Mouse (Mus musculus) lung, postnatal 36 days (tissue): Measurements from ENCODE around the gene Fam180a.
"Not testable (repeated sequence)": the region's sequence is repeated elsewhere in the genome, so short reads cannot be mapped to it uniquely, and the experiment has no call there.

Source experiments
- DNase-seq: peaks from one replicate; pipeline ENCODE4 v3.0.0; 2022; ENCODE audit warnings: mixed read lengths

Fam180a gene

GRCm38 (mm10) chr6:35326111-35326515, at the start of gene Fam180a:
Fam180a (minus strand) TSS chr6:35326141.
- DNase-seq: peak; percentile 73

- DNase-seq: no peak
Observed at GRCm38 (mm10) chr6:35374052-35374451, 48.1 kb upstream of the Fam180a start.

GRCm38 (mm10) chr6:35370356-35370755, 44.4 kb upstream of the Fam180a start:
- no peak for DNase-seq

GRCm38 (mm10) chr6:35369578-35370282, 43.8 kb upstream of the Fam180a start:
- DNase-seq: not testable (repeated sequence)

GRCm38 (mm10) chr6:35362596-35362995, 36.7 kb upstream of the Fam180a start:
- no peak for DNase-seq

- DNase-seq: no peak
Observed at GRCm38 (mm10) chr6:35355320-35355719, 29.4 kb upstream of the Fam180a start.

- no peak for DNase-seq
Observed at GRCm38 (mm10) chr6:35354622-35354998, 28.7 kb upstream of the Fam180a start.

- DNase-seq: no peak
Observed at GRCm38 (mm10) chr6:35353846-35354621, 28.1 kb upstream of the Fam180a start.

- no peak for DNase-seq
Observed at GRCm38 (mm10) chr6:35353416-35353815, 27.5 kb upstream of the Fam180a start.

GRCm38 (mm10) chr6:35352867-35353266, 26.9 kb upstream of the Fam180a start:
- DNase-seq: no peak

- DNase-seq: no peak
Observed at GRCm38 (mm10) chr6:35351826-35352225, 25.9 kb upstream of the Fam180a start.

- DNase-seq: peak; percentile 68
Observed at GRCm38 (mm10) chr6:35349784-35350183, 23.8 kb upstream of the Fam180a start.

GRCm38 (mm10) chr6:35338640-35339039, 12.7 kb upstream of the Fam180a start:
- DNase-seq: no peak

- DNase-seq: no peak
Observed at GRCm38 (mm10) chr6:35337836-35338235, 11.9 kb upstream of the Fam180a start.

- no peak for DNase-seq
Observed at GRCm38 (mm10) chr6:35335452-35335851, 9.5 kb upstream of the Fam180a start.

- DNase-seq: no peak
Observed at GRCm38 (mm10) chr6:35334278-35334677, 8.3 kb upstream of the Fam180a start.

- no peak for DNase-seq
Observed at GRCm38 (mm10) chr6:35333632-35334031, 7.7 kb upstream of the Fam180a start.

GRCm38 (mm10) chr6:35330834-35331233, 4.9 kb upstream of the Fam180a start:
- DNase-seq: peak; percentile 11

GRCm38 (mm10) chr6:35329956-35330355, 4.0 kb upstream of the Fam180a start:
- no peak for DNase-seq

- DNase-seq: peak; percentile 12
Observed at GRCm38 (mm10) chr6:35324306-35324705, 1.6 kb downstream of the Fam180a start.

- no peak for DNase-seq
Observed at GRCm38 (mm10) chr6:35323046-35323445, 2.9 kb downstream of the Fam180a start.

GRCm38 (mm10) chr6:35321105-35321504, 4.8 kb downstream of the Fam180a start:
- no peak for DNase-seq

- DNase-seq: no peak
Observed at GRCm38 (mm10) chr6:35319850-35320249, 6.1 kb downstream of the Fam180a start.

GRCm38 (mm10) chr6:35313520-35313919, 12.4 kb downstream of the Fam180a start:
- no peak for DNase-seq
